Mouse (Mus musculus) bone marrow macrophage, adult 2 months (primary cell): ENCODE results near the gene Ddost.

ENCODE experiments used
- CTCF ChIP-seq: IDR thresholded peaks from 2 replicates; pipeline ENCODE4 v1.5.1; 2012; ENCODE audit warnings: low read depth, mild to moderate bottlenecking, low read length, moderate library complexity
- POLR2A ChIP-seq: IDR thresholded peaks from 2 replicates; pipeline ENCODE4 v1.6.1; 2012; ENCODE audit warnings: mild to moderate bottlenecking, low read depth, low read length, borderline replicate concordance

- TF ChIP-seq POLR2A (no peak), CTCF (no peak)
These were observed 38.2 kb downstream of the Ddost start for GRCm38 (mm10) chr4:138342778-138343177.
